Mouse (Mus musculus) MEL (cell line): Measurements from ENCODE around the gene Tec.

ENCODE experiments used
- CTCF ChIP-seq, 3 experiments: IDR thresholded peaks in 2 of 3; conservative IDR thresholded peaks in 1 of 3; 2 replicates each; pipeline ENCODE4 v1.5.1; 2011 to 2012; ENCODE audit warnings: low read length in 3 of 3, low read depth in 2 of 3, mild to moderate bottlenecking in 2 of 3, improper control_type of control experiment in 1 of 3, inconsistent platforms in 1 of 3, mixed read lengths in 1 of 3, moderate library complexity in 1 of 3; ENCODE audit not compliant: control insufficient read depth in 1 of 3, insufficient read depth in 1 of 3, poor library complexity in 1 of 3, severe bottlenecking in 1 of 3
- E2F4 ChIP-seq: IDR thresholded peaks from 2 replicates; pipeline ENCODE4 v1.6.1; 2011; ENCODE audit warnings: low read depth, low read length, improper control_type of control experiment, borderline replicate concordance
- EP300 ChIP-seq, 2 experiments: IDR thresholded peaks; 2 replicates each; pipeline ENCODE4 v1.6.1; 2011; ENCODE audit warnings: improper control_type of control experiment in 2 of 2, low read length in 2 of 2, low read depth in 1 of 2, mild to moderate bottlenecking in 1 of 2
- GATA1 ChIP-seq: IDR thresholded peaks from 2 replicates; pipeline ENCODE4 v1.6.1; 2011; ENCODE audit warnings: low read depth, low read length, improper control_type of control experiment
- POLR2A ChIP-seq, 2 experiments: IDR thresholded peaks; 2 replicates each; pipeline ENCODE4 v1.6.1; 2011 to 2012; ENCODE audit warnings: low read length in 2 of 2, mild to moderate bottlenecking in 2 of 2, control low read depth in 1 of 2, improper control_type of control experiment in 1 of 2, low read depth in 1 of 2, moderate library complexity in 1 of 2; ENCODE audit not compliant: control insufficient read depth in 1 of 2, insufficient read depth in 1 of 2, poor library complexity in 1 of 2
- SMC3 ChIP-seq: IDR thresholded peaks from 2 replicates; pipeline ENCODE4 v1.6.1; 2011; ENCODE audit warnings: low read depth, low read length, improper control_type of control experiment
- ZC3H11A ChIP-seq: IDR thresholded peaks from 2 replicates; pipeline ENCODE4 v1.6.1; 2012; ENCODE audit warnings: low read depth, mild to moderate bottlenecking, inconsistent platforms, low read length, improper control_type of control experiment

GRCm38 (mm10) chr5:72832191-72832590 lies 36.1 kb downstream of the Tec start:
- TF ChIP-seq CTCF (IDR thresholded peaks at IDR 0.05 in 2 of 3, conservative IDR thresholded peaks at IDR 0.05 in 1 of 3; ENCODE audit: control insufficient read depth in 1 of 3, insufficient read depth in 1 of 3, low read depth in 2 of 3, low read length in 3 of 3, poor library complexity in 1 of 3, severe bottlenecking in 1 of 3) (no peak), SMC3 (no peak), POLR2A (IDR thresholded peaks at IDR 0.05; ENCODE audit: control insufficient read depth in 1 of 2, insufficient read depth in 1 of 2, low read depth in 1 of 2, low read length in 2 of 2, poor library complexity in 1 of 2) (no peak), EP300 (IDR thresholded peaks at IDR 0.05; ENCODE audit: low read depth in 1 of 2, low read length in 2 of 2) (no peak), E2F4 (no peak), ZC3H11A (no peak), GATA1 (no peak)
